Mouse (Mus musculus): ENCODE results near the gene Srcin1. TPM values are rescaled to one million over a fixed set of nuclear protein-coding genes. Genes with fewer than 3 reads are reported as not detected.

Srcin1 gene
- total RNA-seq, 4 experiments from 2014 or later = 255 to 270 (median 262) TPM

DNA sequence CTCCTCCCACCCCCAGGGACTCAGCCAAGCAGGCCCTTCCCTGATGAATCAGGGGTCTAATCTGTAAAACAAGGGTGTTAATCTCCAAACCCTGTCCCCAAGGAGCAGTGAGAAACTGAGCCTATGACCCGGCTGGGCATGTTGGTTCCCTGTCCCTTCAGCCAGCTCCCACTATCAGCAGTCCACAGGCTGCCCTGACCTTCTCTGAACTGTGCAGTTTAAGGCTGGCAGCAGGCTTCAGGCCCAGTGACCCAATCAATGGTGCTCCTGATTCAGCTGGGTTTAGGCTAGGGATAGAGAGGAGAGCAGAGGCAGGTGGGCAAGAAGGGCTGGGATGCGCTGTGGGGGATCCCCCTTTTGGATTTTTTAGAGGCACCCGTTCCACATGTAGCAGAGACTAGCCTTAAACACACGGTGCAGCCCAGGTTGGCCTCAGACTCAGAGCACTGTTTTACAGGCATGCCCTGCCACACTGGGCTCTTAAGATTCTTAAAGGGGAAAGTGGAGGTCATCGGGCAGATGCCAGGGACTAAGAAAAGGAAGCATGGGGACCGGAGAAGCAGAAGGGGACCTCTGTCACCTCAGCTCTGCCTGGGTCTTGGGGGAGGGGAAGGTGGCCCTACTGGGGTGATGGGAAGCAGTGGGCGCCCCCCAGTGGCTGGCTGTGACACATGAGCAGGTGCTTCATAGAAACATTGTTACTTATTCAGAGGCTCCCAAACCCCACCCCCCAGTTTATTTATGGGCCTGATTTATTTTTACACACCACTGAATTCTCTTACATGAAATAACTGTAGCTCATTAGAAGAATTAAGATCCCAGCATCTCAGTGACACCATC lies 19.2 kb downstream of the Srcin1 start:
- peak in 1 of 2 experiments; percentile 83 for DNase-seq (ENCODE audit: low spot score in 2 of 2)

DNA sequence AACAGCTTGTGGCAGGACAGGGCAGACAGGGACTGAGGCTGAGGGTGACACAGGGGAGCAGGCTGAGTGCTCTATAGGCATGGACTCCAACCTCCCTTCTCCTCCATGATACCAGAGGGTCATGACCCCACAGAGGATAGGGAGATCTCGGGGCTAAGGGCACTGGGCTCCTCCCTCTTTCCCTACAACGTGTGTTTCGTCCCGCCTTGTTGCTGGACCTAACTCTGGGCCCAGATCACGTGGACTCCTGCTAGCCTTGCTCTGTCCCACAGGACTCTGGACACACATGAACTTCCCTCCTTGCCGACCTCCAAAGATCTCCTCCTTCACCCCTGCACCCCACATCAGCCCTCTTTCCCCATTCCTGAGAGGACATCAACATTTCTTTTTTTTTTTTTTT lies 20.8 kb downstream of the Srcin1 start:
- DNase-seq (ENCODE audit: low spot score in 2 of 2) = no peak

DNA sequence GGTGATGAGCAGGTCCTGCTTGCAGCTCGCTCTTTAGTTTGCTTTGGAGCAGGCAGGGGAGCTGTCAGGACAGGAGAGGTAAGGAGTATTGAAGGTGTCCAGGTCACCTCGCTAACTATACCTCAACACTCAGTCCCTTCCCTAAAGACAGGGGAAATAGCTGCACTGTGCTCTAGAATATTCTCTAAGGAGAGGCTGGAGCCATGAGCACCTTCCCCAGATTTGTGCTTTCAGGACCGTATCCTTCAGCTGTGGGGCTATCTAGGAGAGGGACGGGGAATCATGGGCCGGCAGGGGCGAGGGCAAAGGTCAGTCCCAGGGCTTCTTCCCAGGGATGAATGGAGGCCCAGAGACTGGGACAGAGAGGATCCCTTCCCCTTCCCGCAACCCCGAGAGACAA lies 23.8 kb downstream of the Srcin1 start:
- DNase-seq (ENCODE audit: low spot score in 2 of 2) = no peak

DNA sequence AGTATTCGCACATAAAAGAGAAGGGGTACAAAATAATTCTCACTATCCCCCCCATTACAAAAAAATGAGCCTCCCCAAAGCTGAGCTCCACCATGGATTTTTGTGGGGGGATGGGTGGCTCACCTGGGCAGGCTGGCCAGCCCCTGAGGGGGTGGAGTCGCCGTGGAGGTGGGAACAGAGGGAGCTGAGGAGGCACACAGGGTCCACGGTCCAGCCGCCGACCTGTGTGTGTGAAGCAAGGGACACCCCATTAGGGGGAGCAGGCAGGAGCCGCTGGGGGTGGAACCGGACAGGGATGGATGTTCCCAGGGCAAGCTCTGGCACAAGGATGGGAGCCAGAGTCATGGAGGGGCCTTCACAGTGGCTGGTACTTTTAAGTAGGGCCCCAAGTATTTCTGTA lies 27.2 kb downstream of the Srcin1 start:
- DNase-seq (ENCODE audit: low spot score in 2 of 2) = no peak

DNA sequence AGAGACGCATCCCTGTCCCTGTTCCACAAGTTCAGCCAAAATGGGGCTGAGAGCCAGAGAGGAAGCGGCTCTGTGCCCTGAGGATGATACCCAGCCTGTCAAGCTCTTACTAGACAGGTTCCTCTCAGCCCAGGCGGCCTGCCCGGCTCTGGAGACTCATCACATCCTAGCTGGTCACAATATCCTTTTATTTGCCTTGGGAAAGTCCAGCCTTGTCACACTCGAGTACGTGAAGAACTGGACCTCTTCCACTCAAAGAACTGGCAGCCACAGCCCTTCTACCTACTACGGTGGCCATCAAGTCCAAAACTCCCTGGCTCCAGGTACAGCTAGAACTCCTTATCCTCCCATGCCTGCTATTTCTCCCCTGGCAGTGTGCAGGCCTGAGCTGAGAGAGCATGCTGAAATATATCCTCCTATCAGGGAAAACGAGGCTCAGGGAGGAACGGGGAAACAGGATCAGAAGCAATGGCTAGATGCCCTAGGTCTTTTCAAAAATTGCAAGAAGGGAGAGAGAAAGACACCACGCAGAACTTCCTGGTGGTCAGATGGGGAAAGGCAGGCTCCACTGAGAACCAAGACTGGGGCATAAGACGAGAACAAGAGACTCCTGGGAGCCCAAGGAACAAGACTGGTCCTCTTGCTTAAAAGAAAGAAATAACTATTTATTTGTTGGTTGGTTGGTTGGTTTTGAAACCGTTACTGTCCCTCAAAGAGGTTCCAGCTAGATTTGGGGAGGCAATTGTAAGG lies 27.9 kb downstream of the Srcin1 start:
- no peak for DNase-seq (ENCODE audit: low spot score in 2 of 2)

DNA sequence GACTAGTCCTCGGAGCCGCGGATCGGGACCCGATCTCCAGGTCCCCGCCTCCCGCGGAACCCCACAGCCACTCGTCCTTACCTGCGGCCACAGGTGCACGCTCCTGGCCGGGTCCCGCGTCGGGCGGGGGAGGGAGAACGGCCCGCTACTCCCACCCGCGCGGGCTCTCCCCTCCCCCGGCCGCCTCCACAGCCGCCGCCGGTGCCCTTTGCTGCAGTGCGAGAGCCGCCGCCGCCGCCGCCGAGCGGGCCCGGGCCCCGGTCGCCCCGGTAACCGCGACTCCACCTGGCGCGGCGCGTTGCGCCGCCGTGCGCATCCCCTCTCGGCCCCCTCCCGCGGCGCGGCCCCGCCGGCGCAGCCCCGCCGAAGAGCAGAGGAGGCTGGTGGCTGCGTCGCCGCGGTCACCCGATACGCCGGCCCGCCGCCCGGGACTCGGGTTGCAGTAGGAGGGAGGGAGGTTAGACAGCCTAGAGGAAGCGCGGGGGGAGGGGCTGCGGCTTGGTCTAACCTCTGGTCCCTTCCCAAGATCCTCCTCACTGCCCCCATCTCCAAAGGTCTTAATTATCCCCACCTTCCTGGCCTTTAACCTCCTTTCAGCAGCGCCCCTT lies 29.1 kb downstream of the Srcin1 start:
- no peak for DNase-seq (ENCODE audit: low spot score in 2 of 2)

DNA sequence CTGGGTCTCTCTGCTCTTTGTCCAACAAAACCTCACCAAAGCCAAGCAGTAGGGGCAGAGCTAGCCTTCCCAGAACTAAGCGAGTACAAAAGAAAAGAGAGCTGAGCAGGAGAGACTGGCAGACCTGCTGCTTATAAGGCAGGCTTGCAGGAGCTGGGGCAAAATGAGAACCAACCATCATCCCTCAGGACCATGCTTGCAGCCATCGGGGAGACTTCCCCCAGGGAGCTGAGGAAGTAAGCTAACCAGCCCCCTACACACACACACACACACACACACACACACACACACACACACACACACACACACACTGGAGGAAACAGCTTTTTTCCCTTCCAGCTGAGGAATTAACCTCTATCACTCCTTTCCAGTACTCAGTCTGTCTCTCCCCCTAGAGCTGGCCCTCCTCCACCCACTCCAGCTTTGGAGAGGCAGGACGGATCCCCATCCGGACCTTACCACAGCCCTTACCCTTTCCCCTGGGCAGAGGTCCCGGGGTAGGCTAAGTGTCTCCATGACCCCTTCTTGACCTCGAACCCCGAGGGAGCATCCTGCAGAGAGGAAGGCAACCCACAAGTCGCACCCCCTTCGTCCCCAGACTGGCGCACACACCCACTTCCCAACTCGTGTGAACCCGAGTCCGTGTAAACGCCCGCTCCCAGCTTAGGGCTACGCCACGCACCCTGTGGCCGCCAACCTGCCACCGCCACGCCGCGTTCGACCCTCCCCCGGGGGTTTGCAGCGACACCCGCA lies 30.0 kb downstream of the Srcin1 start:
- no peak for DNase-seq (ENCODE audit: low spot score in 2 of 2)

DNA sequence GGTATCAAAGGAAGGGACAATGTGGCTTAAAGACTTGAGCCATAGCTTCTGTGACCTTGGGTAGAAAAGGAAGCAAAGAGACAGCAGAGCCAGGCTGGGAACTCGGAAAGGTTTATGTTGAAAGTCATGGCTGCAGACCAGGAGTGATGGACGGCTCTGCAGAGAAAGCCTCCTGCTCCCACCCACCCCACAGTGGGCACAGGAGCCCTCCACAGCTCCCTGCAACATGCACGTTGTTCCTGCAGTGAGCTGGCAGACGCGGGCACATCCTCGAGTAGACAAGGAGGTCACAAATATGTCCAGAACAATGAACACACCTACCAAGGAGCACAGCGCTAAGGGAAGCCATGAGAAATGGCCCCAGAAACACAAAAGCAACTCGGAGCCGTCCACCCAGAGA lies 32.1 kb downstream of the Srcin1 start:
- no peak for DNase-seq (ENCODE audit: low spot score in 2 of 2)

DNA sequence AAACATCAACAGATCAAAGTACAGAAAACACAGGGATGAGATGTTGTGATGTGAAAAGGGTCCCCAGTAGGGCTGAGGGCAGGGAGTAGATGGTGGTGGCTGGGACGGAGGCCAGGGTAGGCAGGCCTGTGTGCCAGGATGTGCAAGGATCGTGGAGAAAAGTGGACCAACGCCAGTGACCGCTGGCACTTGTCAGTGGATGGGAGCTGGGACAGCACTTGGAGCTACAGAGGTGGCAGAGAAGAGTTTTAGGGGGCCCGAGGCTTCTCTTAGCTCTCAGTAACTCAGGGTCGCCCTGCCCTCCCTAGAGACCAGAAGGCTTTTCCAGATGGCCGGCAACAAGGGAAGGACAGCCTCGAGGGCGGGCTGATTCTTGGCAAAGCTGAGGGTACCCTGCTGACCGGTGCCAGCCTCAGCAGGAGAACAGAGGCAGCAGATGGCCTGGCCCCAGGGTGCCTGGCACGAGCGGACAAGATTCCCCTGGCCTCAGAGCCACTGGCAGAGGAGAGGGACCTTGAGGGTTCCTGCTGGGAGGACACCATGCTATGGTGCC lies 32.7 kb downstream of the Srcin1 start:
- DNase-seq (ENCODE audit: low spot score in 2 of 2) = peak in 1 of 2 experiments; percentile 68

DNA sequence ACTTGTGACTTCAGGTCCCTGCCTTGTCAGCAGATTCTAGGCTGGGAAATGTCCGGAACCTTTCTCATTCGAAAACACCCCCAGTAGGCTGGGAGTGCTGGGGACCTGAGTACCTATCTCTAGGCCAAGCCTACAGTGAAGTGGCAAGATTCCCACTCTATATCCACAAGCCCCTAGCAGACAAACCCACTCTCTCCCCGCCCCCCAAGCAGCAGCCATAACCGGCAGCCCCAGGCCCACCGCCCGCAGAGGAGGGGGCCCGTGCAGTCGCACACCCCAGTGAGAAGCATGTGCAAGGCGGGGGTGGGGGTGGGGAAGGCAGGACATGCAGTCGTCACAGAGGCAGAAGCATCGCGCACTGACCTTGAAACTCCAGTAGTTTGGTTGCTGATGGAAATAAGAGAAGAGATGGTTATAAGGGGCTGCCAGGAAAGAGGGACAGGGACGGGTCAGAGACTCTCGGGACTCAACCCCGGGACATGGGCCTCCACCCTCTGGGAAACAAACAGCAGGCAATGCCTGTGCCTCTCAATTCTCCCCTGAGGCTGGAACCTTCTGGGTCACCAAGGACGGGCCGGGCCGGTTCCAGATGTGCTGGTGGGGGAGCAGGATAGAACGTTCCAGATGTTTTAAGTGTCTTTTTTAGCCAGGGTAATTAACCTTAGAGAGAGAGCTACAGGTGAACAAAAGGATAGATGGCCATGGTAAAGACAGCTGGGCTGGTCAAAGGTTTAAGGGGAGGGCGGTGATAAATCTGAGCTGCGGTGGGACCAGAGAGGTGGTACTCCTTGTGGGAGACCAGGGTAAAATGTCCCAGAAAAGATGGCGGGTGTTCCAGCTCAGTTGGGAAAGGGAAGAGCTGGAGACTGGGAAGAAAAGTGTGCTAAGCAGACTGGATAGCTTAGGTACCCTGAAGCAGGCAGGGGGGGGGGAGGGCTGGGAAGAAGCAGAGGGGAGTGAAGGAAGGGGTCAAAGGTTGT lies 33.5 kb downstream of the Srcin1 start:
- DNase-seq (ENCODE audit: low spot score in 2 of 2) = no peak

DNA sequence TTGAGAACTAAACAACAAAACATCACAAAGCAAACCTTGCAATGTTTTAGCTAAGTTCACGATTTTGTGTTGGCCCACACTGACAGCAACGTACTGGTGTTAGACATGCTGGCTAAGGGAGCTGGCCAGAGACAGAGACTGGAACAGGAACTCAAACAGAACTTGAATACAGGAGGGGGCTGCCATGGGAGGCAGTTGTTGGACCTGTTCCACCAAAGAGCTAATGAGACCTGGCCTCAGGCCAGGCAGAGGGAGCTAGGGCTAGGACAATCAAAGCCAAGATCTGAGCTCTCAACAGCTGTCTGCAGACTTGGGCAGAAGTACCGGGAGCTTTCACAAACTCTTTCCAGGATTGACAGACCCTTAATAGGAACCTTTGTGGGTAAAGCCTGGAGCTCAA lies 35.4 kb downstream of the Srcin1 start:
- no peak for DNase-seq (ENCODE audit: low spot score in 2 of 2)

DNA sequence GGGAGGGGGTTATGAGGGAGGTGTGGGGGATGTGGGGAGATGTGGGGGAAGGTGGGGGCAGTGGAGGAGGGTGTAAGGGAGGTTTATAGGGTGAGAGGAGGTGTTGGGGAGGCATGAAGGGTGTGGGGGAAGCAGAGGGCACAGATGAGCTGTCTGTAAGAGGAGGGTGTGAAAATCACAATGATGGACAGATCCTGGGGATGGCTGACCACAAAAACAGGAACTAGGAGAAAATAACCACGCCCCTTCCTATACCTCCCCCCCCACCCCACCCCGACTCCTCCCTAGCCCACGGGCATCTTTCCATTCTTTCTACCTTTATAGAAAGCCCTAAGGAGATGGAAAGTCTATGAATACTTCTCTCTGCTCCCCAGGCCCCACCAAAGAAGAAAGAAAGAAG lies 35.9 kb downstream of the Srcin1 start:
- DNase-seq (ENCODE audit: low spot score in 2 of 2) = no peak

DNA sequence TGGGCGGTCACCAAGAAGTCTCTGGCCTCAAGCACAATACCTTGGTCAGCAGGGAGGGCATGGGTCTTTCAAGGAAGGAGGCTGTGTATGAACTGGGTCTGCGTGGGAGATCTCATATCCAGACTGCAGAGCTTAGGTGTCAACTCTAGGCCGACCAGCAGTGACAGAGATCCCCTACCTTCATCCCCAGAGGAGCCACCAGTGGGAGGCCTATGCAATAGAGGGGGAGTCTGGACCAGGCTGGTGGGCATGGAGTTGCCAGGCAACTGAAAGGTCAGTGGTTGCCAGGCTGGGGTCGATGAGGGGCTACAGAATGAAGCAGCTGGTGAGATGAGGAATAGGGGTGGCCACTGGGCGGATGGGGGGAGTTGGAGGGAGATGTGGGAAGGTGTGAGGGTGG lies 36.4 kb downstream of the Srcin1 start:
- no peak for DNase-seq (ENCODE audit: low spot score in 2 of 2)

DNA sequence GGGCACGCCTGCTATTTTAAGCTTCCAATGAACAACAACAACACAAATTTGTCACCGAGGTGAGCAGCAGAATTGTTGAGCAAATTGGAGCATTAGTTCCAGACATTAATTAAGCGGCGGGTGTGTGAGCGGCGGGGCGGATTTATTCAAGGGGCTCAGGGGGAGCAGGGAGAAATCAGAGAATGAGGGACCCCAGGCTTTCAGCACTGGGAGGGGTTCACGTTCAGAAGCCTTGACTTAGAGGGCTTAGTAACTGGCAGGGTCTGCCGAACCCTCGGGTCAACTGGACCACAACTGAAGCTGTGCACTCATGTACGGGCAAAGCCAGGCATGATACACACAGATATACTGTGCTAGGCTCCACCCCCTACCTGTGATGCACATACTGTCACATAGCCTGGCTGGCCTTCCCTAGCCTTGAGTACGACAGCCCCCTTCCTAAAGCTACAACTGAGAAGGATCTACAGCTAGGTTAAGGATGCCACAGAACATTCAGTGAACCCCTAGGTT lies 38.4 kb downstream of the Srcin1 start:
- DNase-seq (ENCODE audit: low spot score in 2 of 2) = no peak

DNA sequence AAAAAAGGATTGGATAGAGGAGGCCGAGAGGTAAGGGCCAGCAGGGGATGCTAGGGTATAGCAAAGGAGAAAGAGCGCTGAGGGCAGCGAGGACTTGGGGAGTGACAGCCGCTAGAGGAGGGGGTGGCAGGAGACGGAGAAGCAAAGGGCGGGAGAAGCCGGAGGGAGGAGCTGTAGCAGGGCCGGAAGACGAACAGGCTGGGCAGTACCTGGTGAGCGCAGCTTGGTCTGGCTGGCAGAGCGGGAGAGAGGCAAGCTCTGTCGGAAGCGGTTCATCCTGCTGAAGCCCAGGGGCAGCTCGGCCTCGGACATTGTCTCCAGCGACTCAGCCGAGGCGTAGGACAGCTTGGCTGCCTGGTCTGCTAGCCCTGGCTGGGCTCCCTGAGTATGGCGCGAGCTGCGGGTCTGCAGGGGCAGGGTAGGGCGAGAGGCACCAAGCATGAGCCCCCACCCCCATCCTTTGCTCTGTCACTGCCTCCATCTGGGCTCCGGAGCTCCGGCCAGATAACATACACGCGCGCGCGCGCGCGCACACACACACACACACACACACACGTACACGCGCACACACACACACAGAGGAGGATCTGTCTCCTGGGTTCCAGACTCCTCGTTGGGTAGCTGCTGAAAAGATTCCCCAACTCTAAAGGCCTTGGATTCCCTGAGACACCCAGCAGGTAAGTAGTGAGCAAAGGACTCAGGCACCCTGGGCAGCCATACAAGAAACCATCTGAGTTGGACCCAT lies 39.0 kb downstream of the Srcin1 start:
- DNase-seq (ENCODE audit: low spot score in 2 of 2) = no peak

DNA sequence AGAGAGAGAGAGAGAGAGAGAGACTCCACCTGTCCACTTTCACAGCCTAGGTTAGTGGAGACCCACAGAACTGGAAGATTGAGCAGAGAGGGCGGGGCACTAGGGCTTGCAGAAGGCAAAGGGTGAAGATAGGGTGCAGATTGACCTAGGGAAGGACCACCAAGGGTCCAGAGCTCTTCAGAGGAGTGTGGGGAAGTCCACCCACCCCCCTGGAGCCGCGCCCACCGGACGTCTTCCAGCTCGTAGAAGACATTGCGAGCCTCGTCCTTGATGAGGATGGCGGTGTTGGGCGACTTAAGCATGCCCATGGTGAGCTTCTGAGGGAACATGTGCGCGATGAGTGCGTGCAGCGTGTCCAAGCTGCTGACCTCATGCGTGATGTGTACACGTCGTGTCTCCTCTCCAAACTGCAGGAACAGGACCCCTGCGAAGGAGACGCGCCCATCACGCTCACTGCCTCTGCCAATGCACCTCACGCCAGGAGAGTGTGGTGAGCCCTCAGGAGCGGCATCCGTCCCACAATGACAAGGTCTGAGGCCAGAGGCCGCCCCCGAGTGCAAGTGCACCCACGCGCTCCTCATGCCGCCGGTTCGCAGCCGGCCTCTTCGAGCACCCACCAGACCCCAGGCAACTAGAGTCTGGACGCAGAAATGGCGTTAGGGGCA lies 39.8 kb downstream of the Srcin1 start:
- no peak for DNase-seq (ENCODE audit: low spot score in 2 of 2)

DNA sequence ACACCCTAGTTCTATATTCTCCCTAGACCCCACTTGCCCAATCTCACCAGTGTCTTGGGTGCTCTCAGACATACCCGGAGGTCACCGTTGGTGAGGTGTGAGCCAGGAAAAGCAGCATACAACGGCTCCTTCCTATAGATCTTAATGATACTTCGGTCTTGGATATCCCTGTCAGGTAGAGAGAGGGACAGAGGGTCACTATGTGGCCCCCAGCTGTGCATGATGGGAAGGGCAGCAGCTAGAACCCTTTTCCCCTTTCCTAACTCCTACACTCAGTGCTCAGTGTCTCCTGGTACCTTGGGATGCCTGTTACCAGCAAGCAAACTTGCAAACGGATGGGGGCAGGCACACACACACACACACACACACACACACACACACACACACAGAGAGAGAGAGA lies 40.3 kb downstream of the Srcin1 start:
- DNase-seq (ENCODE audit: low spot score in 2 of 2) = no peak

DNA sequence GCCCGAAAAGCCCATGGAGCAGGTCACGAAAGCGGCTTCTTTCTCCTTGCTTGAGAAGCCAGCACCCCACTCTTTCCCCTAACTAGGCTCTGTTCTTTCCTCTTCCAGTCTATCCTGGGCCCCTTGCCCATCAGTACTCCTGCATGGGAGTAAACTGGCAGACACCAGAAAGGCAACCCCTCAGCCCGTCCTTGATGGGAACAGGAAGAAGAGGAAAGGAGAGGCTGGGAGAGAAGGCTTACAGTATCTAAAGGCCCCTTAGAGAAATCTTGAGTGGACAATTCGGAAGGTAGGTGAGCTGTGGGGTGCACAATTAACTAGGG lies 40.7 kb downstream of the Srcin1 start:
- DNase-seq (ENCODE audit: low spot score in 2 of 2) = no peak

Measured in left cerebral cortex, adult 8-10 months (tissue).